Mouse (Mus musculus): ENCODE measurements around the gene Sec14l3. TPM values are rescaled to one million over a fixed set of nuclear protein-coding genes. Genes with fewer than 3 reads are reported as not detected.

The Sec14l3 gene
- polyA plus RNA-seq, 1 experiment, result not detected

DNA sequence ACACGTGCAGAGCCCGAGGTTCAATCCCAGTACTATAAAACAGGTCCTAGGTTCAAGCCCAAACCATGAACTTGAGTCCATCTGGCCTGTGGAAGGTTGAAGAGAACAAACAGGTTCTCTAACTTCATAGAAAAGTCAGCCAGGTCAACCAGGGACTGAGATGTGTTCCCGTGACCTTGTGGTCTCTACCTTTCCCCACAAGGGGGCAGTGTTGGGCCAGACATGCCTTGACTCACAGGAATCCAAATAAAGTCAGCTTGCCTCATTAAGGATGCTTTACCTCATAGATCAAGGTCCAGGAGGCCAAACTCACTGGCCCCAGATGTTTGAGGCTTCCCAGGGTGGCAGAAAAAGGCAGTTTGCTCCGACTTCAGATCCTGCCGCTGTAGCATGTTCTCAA is 11.1 kb upstream of the Sec14l3 start:
- no peaks in the 10 kb centered on the region for H3K4me1 ChIP-seq (ENCODE audit: control insufficient read depth, insufficient read depth, low read length)
- TF ChIP-seq CTCF (IDR thresholded peaks at IDR 0.05; ENCODE audit: borderline replicate concordance, insufficient read depth, low read length), result peak; percentile 80; the same call in 1 of the 2 replicates
- TF ChIP-seq POLR2A (IDR thresholded peaks at IDR 0.05; ENCODE audit: low read depth, low read length), result no peak

GRCm38 (mm10) chr11:4060866-4061575 is 3.6 kb upstream of the Sec14l3 start:
- no peak overlapping the region for H3K27ac ChIP-seq (ENCODE audit: insufficient read depth, low read length)
- no peak overlapping the region for H3K4me3 ChIP-seq (ENCODE audit: insufficient read depth, low read length)
- no peaks in the 10 kb centered on the region for H3K4me1 ChIP-seq (ENCODE audit: control insufficient read depth, insufficient read depth, low read length)
- TF ChIP-seq POLR2A (IDR thresholded peaks at IDR 0.05; ENCODE audit: low read depth, low read length) (no peak), CTCF (IDR thresholded peaks at IDR 0.05; ENCODE audit: borderline replicate concordance, insufficient read depth, low read length) (no peak)

More for the DNA sequence above, 11.1 kb upstream of the Sec14l3 start:
- Histone ChIP-seq H3K27ac (ENCODE audit: insufficient read depth, low read length) (no peak overlapping the region), H3K4me3 (ENCODE audit: insufficient read depth, low read length) (no peak overlapping the region)

DNA sequence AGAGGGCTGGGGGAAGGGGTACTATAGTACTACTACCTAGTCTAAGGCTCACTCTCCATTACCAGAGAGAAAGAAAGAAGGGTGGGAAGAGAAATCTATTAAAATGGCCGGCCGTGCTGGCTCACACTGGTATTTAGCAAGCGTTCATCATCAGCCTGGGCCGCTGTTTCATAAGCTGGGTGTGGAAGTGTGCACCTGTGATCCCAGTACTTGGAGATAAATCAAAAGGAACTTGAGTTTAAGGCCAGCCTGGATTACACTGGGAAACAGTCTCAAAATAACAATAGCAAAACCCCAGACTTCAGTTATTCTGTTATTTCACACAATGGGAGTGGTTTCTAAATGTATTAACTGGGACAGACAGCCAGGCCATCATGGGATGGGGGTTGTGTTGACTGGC is 2.1 kb upstream of the Sec14l3 start:
- H3K4me1 ChIP-seq (ENCODE audit: control insufficient read depth, insufficient read depth, low read length), result no peaks in the 10 kb centered on the region
- no peak overlapping the region for H3K27ac ChIP-seq (ENCODE audit: insufficient read depth, low read length)
- TF ChIP-seq POLR2A (IDR thresholded peaks at IDR 0.05; ENCODE audit: low read depth, low read length), result no peak
- no peak for TF ChIP-seq CTCF (IDR thresholded peaks at IDR 0.05; ENCODE audit: borderline replicate concordance, insufficient read depth, low read length)
- no peak overlapping the region for H3K4me3 ChIP-seq (ENCODE audit: insufficient read depth, low read length)

DNA sequence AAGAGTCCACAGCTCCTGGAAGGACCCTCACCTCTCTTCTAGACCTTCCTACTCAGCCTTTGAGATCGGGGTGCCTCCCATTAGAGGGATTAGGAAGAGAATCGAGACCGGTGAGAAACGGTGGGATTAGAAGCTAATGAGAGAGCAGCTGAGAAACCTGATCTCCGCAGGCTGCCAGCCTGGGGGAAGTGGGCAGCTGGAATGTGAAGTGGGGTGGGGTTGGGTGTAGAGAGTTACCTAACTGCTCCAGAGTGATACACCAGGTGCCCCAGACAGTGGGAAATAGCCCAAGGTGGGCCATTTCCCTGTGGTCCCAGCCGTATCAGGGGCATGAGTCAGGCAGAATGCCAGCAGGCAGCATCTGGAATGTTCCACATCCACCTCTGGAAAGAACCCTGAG is 1.7 kb upstream of the Sec14l3 start:
- no peaks in the 10 kb centered on the region for H3K4me1 ChIP-seq (ENCODE audit: control insufficient read depth, insufficient read depth, low read length)
- TF ChIP-seq POLR2A (IDR thresholded peaks at IDR 0.05; ENCODE audit: low read depth, low read length) (no peak), CTCF (IDR thresholded peaks at IDR 0.05; ENCODE audit: borderline replicate concordance, insufficient read depth, low read length) (no peak)
- H3K4me3 ChIP-seq (ENCODE audit: insufficient read depth, low read length), result no peak overlapping the region

DNA sequence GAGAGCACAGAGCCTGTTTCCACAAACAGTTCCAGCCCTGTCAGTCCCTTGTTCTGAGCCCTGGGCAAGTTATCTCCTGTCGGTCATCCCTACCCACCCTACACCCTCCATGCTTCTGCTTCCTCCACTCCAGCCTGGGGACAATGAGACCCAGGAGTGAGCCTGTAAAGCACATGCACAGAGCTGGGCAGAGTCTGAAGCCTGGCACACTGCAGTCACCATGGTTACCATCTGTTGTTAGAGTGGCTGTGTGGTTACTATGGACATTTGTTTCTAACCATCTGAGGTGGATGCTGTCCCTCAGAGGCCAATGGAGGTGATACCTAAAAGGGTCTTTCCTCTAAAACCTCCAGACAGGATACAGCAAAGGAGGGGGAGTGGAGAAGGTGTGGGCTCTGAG is 5.0 kb downstream of the Sec14l3 start:
- Histone ChIP-seq H3K4me3 (ENCODE audit: insufficient read depth, low read length) (no peak overlapping the region), H3K4me1 (ENCODE audit: control insufficient read depth, insufficient read depth, low read length) (no peaks in the 10 kb centered on the region), H3K27ac (ENCODE audit: insufficient read depth, low read length) (no peak overlapping the region)
- TF ChIP-seq CTCF (IDR thresholded peaks at IDR 0.05; ENCODE audit: borderline replicate concordance, insufficient read depth, low read length), result no peak
- no peak for TF ChIP-seq POLR2A (IDR thresholded peaks at IDR 0.05; ENCODE audit: low read depth, low read length)

More for the DNA sequence above, 1.7 kb upstream of the Sec14l3 start:
- no peak overlapping the region for H3K27ac ChIP-seq (ENCODE audit: insufficient read depth, low read length)

- Histone ChIP-seq H3K27ac (ENCODE audit: insufficient read depth, low read length) (no peak overlapping the region), H3K4me1 (ENCODE audit: control insufficient read depth, insufficient read depth, low read length) (no peaks in the 10 kb centered on the region), H3K4me3 (ENCODE audit: insufficient read depth, low read length) (no peak overlapping the region)
- no peak for TF ChIP-seq CTCF (IDR thresholded peaks at IDR 0.05; ENCODE audit: borderline replicate concordance, insufficient read depth, low read length)
- TF ChIP-seq POLR2A (IDR thresholded peaks at IDR 0.05; ENCODE audit: low read depth, low read length), result no peak
Observed at GRCm38 (mm10) chr11:4076633-4077032, 12.0 kb downstream of the Sec14l3 start.

DNA sequence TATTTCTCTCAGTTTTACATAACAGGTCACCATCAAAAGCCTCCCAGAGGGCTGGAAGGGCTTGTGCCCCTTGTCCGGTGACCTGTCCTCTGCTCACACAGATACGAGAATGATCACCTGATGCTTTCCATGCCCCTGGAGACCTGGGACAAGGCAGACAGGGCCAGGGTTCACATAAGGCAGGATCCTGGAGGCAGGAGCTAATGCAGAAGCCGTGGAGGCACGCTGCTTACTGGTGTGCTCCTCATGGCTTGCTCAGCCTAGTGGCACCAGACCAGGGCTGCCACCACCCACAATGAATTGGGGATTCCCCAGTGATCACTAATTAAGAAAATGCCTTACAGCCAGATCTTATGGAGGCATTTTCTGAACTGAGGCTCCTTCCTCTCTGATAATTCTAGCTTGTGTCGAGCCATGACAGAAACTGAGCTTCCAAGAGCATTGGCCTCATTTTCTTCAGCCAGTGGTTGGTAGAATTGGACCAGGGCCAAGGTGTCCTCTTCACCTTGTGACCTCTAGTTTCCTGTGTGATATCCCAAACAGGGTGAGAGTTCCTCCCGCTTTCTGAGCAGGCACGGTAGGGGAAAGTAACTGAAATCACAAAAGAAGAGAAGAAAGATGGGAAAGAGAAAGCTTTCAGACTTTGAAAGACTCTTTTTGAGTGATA is 13.8 kb downstream of the Sec14l3 start:
- TF ChIP-seq CTCF (IDR thresholded peaks at IDR 0.05; ENCODE audit: borderline replicate concordance, insufficient read depth, low read length), result no peak
- no peak for TF ChIP-seq POLR2A (IDR thresholded peaks at IDR 0.05; ENCODE audit: low read depth, low read length)
- H3K4me3 ChIP-seq (ENCODE audit: insufficient read depth, low read length), result no peak overlapping the region
- H3K27ac ChIP-seq (ENCODE audit: insufficient read depth, low read length), result no peak overlapping the region
- no peaks in the 10 kb centered on the region for H3K4me1 ChIP-seq (ENCODE audit: control insufficient read depth, insufficient read depth, low read length)

- Histone ChIP-seq H3K4me3 (ENCODE audit: insufficient read depth, low read length) (no peak overlapping the region), H3K27ac (ENCODE audit: insufficient read depth, low read length) (no peak overlapping the region), H3K4me1 (ENCODE audit: control insufficient read depth, insufficient read depth, low read length) (no peaks in the 10 kb centered on the region)
- TF ChIP-seq POLR2A (IDR thresholded peaks at IDR 0.05; ENCODE audit: low read depth, low read length) (no peak), CTCF (IDR thresholded peaks at IDR 0.05; ENCODE audit: borderline replicate concordance, insufficient read depth, low read length) (peak; percentile 81)
Observed at GRCm38 (mm10) chr11:4080219-4080618, 15.6 kb downstream of the Sec14l3 start.

DNA sequence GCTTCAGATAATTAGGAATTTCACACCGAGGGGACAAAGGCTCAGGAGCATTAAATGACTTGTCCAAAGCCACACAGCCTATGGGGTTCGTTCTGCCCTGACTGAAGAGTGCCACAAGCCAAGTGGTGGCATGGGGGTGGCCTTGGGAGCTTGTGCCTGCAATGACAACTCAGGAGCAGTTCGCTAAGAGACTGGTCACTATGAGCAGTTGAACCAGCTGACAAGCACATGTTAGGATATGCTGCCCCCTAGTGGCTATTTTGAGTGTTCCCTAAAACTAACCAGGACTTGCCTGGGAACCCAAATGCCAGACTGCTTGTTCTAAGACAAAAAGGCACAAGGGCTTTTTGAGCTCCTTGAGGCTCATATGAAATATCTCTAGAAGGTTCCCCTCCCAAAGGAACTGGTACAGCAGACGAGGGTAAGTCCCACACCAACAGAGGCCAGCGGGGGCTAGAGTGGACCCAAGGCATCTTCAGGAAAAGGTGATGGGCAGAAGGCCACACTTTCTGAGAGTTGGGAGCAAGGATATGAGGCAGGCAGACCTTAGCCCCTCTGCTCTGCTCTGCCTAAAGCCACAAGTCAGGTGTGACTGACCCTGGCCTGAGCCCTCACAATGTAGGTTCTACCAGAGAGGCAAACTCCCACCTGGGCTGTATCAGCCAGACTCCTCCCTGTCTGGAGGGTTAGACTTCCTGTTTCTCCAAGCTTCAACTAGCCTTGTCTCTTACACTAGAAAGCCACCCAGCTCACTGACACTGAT is 18.9 kb downstream of the Sec14l3 start:
- Histone ChIP-seq H3K27ac (ENCODE audit: insufficient read depth, low read length) (no peak overlapping the region), H3K4me3 (ENCODE audit: insufficient read depth, low read length) (no peak overlapping the region), H3K4me1 (ENCODE audit: control insufficient read depth, insufficient read depth, low read length) (no peaks in the 10 kb centered on the region)
- TF ChIP-seq CTCF (IDR thresholded peaks at IDR 0.05; ENCODE audit: borderline replicate concordance, insufficient read depth, low read length) (peak; percentile 30; the same call in 1 of the 2 replicates), POLR2A (IDR thresholded peaks at IDR 0.05; ENCODE audit: low read depth, low read length) (no peak)
